Mouse (Mus musculus) kidney, embryonic 14.5 days (tissue): ENCODE results near the gene Olfr800. TPM values are rescaled to one million over a fixed set of nuclear protein-coding genes. Genes with fewer than 3 reads are reported as not detected.

Experiments used
- ATAC-seq: fragments of 200-750 bp; cut with Nextera tagmentation; 2 replicates; pipeline ENCODE4 v1.8.0; 2017; ENCODE audit warnings: moderate number of reproducible peaks, mild to moderate bottlenecking, moderate TSS enrichment, moderate library complexity; ENCODE audit not compliant: low FRiP score, low TSS enrichment
- H3K27ac ChIP-seq: fragments of 300-500 bp; sonication (generic); 2 replicates; pipeline ENCODE4 v1.5.1; 2014; ENCODE audit warnings: low read depth, mild to moderate bottlenecking, low read length, moderate library complexity, mixed read lengths
- H3K27me3 ChIP-seq: fragments of 300-500 bp; sonication (generic); 2 replicates; pipeline ENCODE4 v1.6.1; 2014; ENCODE audit warnings: mild to moderate bottlenecking, low read length; ENCODE audit not compliant: control insufficient read depth, insufficient read depth
- H3K36me3 ChIP-seq: fragments of 300-500 bp; sonication (generic); 2 replicates; pipeline ENCODE4 v1.6.1; 2014; ENCODE audit warnings: low read length, mixed read lengths; ENCODE audit not compliant: control insufficient read depth, insufficient read depth
- H3K4me1 ChIP-seq: fragments of 300-500 bp; sonication (generic); 2 replicates; pipeline ENCODE4 v1.6.1; 2014; ENCODE audit warnings: low read length, mixed read lengths; ENCODE audit not compliant: control insufficient read depth, insufficient read depth
- H3K4me2 ChIP-seq: fragments of 300-500 bp; sonication (generic); replicated peaks from 2 replicates; pipeline ENCODE4 v1.6.1; 2014; ENCODE audit warnings: low read depth, mild to moderate bottlenecking, low read length
- H3K4me3 ChIP-seq: fragments of 300-500 bp; sonication (generic); 2 replicates; pipeline ENCODE4 v1.5.1; 2014; ENCODE audit warnings: mild to moderate bottlenecking, low read length
- H3K9ac ChIP-seq: fragments of 300-500 bp; sonication (generic); 2 replicates; pipeline ENCODE4 v1.6.1; 2014; ENCODE audit warnings: low read depth, mild to moderate bottlenecking, low read length, moderate library complexity
- H3K9me3 ChIP-seq: fragments of 300-500 bp; sonication (generic); 2 replicates; pipeline ENCODE4 v1.6.1; 2016; ENCODE audit warnings: low read length; ENCODE audit not compliant: control insufficient read depth
- WGBS: fragments of 180-500 bp; shearing (Covaris S2); extraction: QIAGEN DNeasy Blood & Tissue Kit; methylation state at CpG from one replicate; pipeline ENCODE4 v1.1.7; 2014; 5-methylcytosine and 5-hydroxymethylcytosine counted together
- polyA plus RNA-seq: library from polyadenylated mRNA; unstranded; fragments of >200 nt; fragmentation: Nextera tagmentation; extraction: Ambion mirVana; gene quantifications from 2 replicates; pipeline ENCODE4 v1.2.1, GENCODE M21; 2014

Gene Olfr800
- not detected in 2 replicates for polyA plus RNA-seq

DNA sequence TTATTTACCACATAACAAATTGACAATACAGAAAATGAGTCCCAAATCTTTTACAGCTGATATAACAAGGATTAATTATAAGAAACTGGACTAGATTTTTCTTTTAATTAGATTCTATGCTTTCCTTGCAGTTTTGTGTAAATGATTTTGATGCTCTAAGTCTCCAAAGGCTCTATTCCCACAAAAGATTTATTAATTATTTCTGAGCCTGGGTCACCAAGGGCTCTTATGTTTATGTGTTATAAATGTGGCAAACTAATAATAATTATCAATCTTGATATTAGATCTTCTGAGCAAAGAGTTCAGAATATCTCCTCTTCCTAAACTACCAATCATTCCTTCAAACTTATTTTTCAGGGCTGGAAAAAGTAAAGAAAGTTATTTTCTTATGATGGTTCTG lies at the start of gene Olfr800:
Olfr800 (plus strand) TSS at position 301 of the 400 bp plus-strand sequence.
- H3K9ac ChIP-seq = no peak within 1 kb of the TSS
- H3K27me3 ChIP-seq = no peaks in the 10 kb centered on the region
- H3K4me1 ChIP-seq = no peaks in the 10 kb centered on the region
- ATAC-seq = no peak
- H3K4me3 ChIP-seq = no peak within 1 kb of the TSS
- no peaks in the 10 kb centered on the region for H3K36me3 ChIP-seq
- no peak within 1 kb of the TSS for H3K27ac ChIP-seq
- no peak within 1 kb of the TSS for H3K4me2 ChIP-seq
- no peaks in the 10 kb centered on the region for H3K9me3 ChIP-seq

DNA sequence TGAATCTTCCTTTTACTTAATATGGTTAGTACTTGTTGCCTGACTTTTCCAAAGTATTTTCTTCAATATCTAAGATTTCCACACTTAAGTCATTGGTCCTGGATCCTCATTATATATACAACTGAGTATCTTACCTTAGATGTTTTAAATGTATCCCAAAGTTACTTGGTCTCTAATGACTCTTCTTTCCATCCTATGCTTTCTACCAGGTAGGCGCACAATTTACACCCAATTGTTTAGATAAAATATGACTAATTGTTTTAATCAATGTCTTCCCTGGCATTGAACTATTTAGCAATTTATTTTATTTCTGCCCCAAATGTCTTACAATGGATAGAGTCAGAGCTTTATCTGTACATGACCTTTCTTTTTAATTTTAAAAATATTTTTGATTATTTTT lies 45.0 kb upstream of the Olfr800 start, which contains the start of gene Olfr796:
Olfr796 (minus strand) TSS at position 101 of the 400 bp plus-strand sequence.
- H3K4me2 ChIP-seq = no peak within 1 kb of the TSS
- ATAC-seq = no peak
- no peaks in the 10 kb centered on the region for H3K4me1 ChIP-seq
- H3K27ac ChIP-seq = no peak within 1 kb of the TSS
- WGBS = 93% methylated on average over 1 of the region's 1 CpGs
- no peak within 1 kb of the TSS for H3K4me3 ChIP-seq
- no peaks in the 10 kb centered on the region for H3K36me3 ChIP-seq
- no peaks in the 10 kb centered on the region for H3K9me3 ChIP-seq
- H3K27me3 ChIP-seq = no peaks in the 10 kb centered on the region
- H3K9ac ChIP-seq = no peak within 1 kb of the TSS

DNA sequence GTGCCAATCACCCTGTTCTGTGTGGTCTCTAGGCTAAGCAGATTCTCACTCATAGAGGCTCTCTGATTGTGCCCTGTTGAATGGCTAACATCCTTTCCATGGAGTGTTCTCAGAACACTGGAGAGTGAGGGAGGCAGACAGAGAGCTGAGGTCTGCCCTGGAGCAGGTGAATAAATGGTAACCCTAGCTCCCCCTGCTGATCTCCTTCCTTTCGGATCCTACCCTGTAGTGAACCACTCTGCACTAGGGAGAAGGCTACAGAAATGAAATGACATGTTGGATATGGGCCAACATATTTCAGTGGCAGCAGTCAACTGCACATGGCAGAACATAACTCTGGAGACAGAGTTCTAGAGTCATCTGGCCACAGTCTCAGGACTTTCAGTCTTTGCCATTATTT lies 35.8 kb upstream of the Olfr800 start:
- Histone ChIP-seq H3K9ac (no peak overlapping the region), H3K4me3 (no peak overlapping the region), H3K36me3 (no peaks in the 10 kb centered on the region), H3K4me1 (no peaks in the 10 kb centered on the region), H3K4me2 (no peak overlapping the region), H3K27me3 (no peaks in the 10 kb centered on the region), H3K9me3 (no peaks in the 10 kb centered on the region), H3K27ac (no peak overlapping the region)
- 13% methylated on average over 1 of the region's 1 CpGs for WGBS
- ATAC-seq = no peak

DNA sequence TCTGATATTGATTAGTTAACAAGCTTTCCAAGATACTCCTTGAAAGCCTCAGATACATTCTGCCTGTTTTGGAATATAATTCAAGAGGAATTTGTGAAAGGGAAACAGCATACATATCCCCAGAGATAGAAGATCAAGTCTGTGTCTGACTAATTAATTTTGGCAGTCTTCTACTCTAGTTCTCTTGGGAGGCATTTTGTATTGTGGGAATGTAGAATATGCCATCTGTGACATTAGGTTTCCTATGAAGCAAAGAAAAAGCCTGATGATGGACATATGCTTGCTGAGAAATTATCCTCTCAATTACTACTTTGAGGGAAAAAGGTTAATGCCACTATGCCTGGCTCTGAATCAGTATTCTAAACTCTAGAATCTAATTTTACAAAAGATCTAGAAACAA lies 34.2 kb upstream of the Olfr800 start:
- ATAC-seq = no peak

DNA sequence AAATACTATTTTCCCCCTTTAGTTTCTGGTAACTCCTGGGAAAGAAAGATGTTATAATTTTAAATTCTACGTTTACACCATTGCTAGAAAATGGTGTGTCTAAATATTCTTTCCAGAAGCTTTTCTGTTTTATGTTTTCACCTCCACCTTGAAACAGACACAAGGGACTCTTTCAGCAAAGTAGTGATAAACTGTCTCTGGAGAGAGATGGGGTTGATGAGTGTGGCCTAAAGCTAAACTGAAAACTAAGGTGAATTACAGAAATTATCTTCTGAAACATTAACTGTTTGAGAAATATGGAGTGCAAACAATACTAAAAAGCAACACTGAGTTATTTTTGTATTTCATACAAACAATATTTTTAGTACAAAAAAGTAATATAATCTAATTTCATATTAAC lies 29.7 kb upstream of the Olfr800 start, which contains the start of gene Olfr798:
Olfr798 (minus strand) TSS at position 101 of the 400 bp plus-strand sequence.
- WGBS = 77% methylated on average over 1 of the region's 1 CpGs
- H3K36me3 ChIP-seq = no peaks in the 10 kb centered on the region
- no peak within 1 kb of the TSS for H3K9ac ChIP-seq
- no peak within 1 kb of the TSS for H3K4me2 ChIP-seq
- H3K4me1 ChIP-seq = no peaks in the 10 kb centered on the region
- no peak for ATAC-seq
- H3K4me3 ChIP-seq = no peak within 1 kb of the TSS
- no peak within 1 kb of the TSS for H3K27ac ChIP-seq
- H3K27me3 ChIP-seq = no peaks in the 10 kb centered on the region
- no peaks in the 10 kb centered on the region for H3K9me3 ChIP-seq

More for the DNA sequence above, 34.2 kb upstream of the Olfr800 start:
- Histone ChIP-seq H3K9me3 (no peaks in the 10 kb centered on the region), H3K4me1 (no peaks in the 10 kb centered on the region), H3K9ac (no peak overlapping the region), H3K4me3 (no peak overlapping the region), H3K27me3 (no peaks in the 10 kb centered on the region), H3K27ac (no peak overlapping the region), H3K36me3 (no peaks in the 10 kb centered on the region), H3K4me2 (no peak overlapping the region)

DNA sequence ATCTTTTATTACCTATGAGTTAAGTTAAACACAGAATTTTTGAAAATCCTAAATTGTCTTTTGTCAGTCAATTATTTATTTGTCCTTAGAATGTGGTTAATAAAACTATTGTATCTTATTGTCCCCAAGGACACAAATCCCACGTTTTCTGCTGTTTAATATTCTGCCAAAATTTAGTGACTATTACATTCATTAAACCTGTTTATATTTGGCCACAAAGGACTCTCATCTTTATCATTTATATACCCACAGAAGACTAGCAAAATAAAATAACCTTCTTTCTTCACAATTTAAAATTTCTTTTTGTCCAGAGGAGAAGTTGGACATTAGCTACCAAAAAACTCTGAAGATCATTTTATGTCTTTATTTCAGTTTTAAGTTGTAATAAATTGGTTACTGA lies 20.3 kb upstream of the Olfr800 start, which contains the start of gene Olfr799:
Olfr799 (plus strand) TSS at position 301 of the 400 bp plus-strand sequence.
- no peak within 1 kb of the TSS for H3K9ac ChIP-seq
- WGBS = 50% methylated on average over 1 of the region's 1 CpGs
- H3K4me1 ChIP-seq = no peaks in the 10 kb centered on the region
- ATAC-seq = no peak
- H3K27ac ChIP-seq = no peak within 1 kb of the TSS
- H3K4me2 ChIP-seq = no peak within 1 kb of the TSS
- H3K36me3 ChIP-seq = no peaks in the 10 kb centered on the region
- H3K27me3 ChIP-seq = no peaks in the 10 kb centered on the region
- H3K9me3 ChIP-seq = no peaks in the 10 kb centered on the region
- no peak within 1 kb of the TSS for H3K4me3 ChIP-seq

DNA sequence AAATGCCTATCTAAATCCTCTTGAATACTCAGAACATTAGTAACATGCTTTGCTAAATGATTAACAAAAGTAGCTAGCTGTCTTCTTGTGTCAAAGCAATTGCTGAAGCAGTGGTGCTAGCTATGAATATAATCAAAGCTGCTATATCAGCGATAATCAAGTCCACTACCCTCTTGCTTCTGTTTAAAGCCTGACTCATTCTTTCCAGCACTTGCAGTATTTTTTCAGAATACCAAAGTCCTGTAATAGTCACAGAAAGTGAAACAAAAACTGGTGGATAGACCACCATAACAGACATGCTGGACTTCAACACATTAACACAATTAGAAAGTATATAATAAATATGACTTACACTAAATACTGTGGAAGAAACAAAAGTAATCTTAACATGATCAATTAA lies 5.7 kb upstream of the Olfr800 start:
- H3K36me3 ChIP-seq = no peaks in the 10 kb centered on the region
- H3K9ac ChIP-seq = no peak overlapping the region
- H3K27ac ChIP-seq = no peak overlapping the region
- 74% methylated on average over 1 of the region's 1 CpGs for WGBS
- no peak overlapping the region for H3K4me2 ChIP-seq
- H3K4me3 ChIP-seq = no peak overlapping the region
- H3K9me3 ChIP-seq = no peaks in the 10 kb centered on the region
- no peak for ATAC-seq
- H3K27me3 ChIP-seq = no peaks in the 10 kb centered on the region
- no peaks in the 10 kb centered on the region for H3K4me1 ChIP-seq

DNA sequence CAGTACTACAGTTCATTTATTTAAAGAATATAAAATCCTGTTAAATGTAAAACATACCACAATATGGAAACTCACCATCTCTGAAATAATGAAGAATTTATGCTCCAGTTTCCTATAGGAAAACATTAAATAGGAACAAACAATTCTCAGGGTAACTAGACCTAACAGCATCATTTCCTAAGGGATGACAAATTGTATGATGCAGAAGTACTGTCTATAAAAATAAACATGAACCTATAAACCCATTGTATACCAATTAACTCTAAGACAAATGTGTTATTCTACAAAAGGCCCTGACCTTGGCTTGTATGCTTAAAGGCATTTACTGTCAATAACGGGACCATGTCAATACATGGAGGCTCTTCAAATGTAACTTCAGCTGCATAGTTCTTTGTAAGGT lies 16.3 kb downstream of the Olfr800 start, which contains the start of gene Olfr801:
Olfr801 (minus strand) TSS at position 101 of the 400 bp plus-strand sequence.
- H3K9me3 ChIP-seq = no peaks in the 10 kb centered on the region
- no peak within 1 kb of the TSS for H3K27ac ChIP-seq
- no peaks in the 10 kb centered on the region for H3K36me3 ChIP-seq
- no peak within 1 kb of the TSS for H3K9ac ChIP-seq
- no peak within 1 kb of the TSS for H3K4me2 ChIP-seq
- ATAC-seq = no peak
- H3K4me3 ChIP-seq = no peak within 1 kb of the TSS
- 68% methylated on average over 1 of the region's 1 CpGs for WGBS
- H3K27me3 ChIP-seq = no peaks in the 10 kb centered on the region
- H3K4me1 ChIP-seq = no peaks in the 10 kb centered on the region

DNA sequence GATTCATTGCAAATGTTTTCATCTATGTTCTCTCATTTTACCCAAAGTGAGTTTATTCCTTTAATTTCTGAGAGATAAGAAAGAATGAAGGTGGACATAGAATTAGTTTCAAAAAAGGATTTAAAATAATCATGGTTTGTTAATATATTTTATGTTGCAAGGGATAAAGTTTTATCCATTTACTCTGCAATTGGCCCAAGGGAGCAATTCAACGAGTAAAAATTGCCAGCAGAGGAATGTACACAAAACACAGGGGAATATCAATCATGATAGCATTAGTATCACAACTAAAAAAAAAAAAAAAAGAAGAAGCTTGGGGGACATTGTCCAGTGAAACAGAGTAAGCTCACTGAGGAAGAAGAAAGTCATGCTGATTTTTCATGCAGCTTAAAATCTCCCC lies 30.6 kb downstream of the Olfr800 start, which contains the start of gene Olfr802:
Olfr802 (minus strand) TSS at position 101 of the 400 bp plus-strand sequence.
- no peak within 1 kb of the TSS for H3K4me3 ChIP-seq
- no peaks in the 10 kb centered on the region for H3K27me3 ChIP-seq
- H3K27ac ChIP-seq = no peak within 1 kb of the TSS
- no peaks in the 10 kb centered on the region for H3K4me1 ChIP-seq
- no peak for ATAC-seq
- no peak within 1 kb of the TSS for H3K9ac ChIP-seq
- WGBS = 44% methylated on average over 1 of the region's 1 CpGs
- H3K36me3 ChIP-seq = no peaks in the 10 kb centered on the region
- no peak within 1 kb of the TSS for H3K4me2 ChIP-seq
- no peaks in the 10 kb centered on the region for H3K9me3 ChIP-seq
